Mouse (Mus musculus) B cell, adult 2 months (primary cell): ENCODE measurements around the gene Casc1.
A peak's percentile ranks its signal among the peaks of the same experiment; 100 is the strongest.

ENCODE experiments used
- DNase-seq, 2 experiments: peaks; one replicate each; pipeline ENCODE4 v3.0.0; 2022

The Casc1 gene

GRCm38 (mm10) chr6:145210816-145211338 lies at the start of gene Casc1, which contains the start of gene Etfrf1:
Casc1 (minus strand) TSS chr6:145211005.
Etfrf1 (plus strand) TSS chr6:145211134.
- DNase-seq, result peak; percentile 98 to 99

- no peak for DNase-seq
These were observed 45.9 kb upstream of the Casc1 start for GRCm38 (mm10) chr6:145256701-145257073.

GRCm38 (mm10) chr6:145255952-145256700 lies 45.3 kb upstream of the Casc1 start:
- DNase-seq, result no peak

- no peak for DNase-seq
These were observed 40.0 kb upstream of the Casc1 start for GRCm38 (mm10) chr6:145250820-145251219.

- peak; percentile 93 to 95 for DNase-seq
These were observed 39.5 kb upstream of the Casc1 start, which contains the start of gene Kras for GRCm38 (mm10) chr6:145250185-145250791. Kras (minus strand) TSS chr6:145250239.

GRCm38 (mm10) chr6:145249291-145250184 lies 38.7 kb upstream of the Casc1 start:
- peak; percentile 83 for DNase-seq

GRCm38 (mm10) chr6:145247886-145248285 lies 37.1 kb upstream of the Casc1 start:
- DNase-seq, result no peak

- DNase-seq, result no peak
These were observed 36.0 kb upstream of the Casc1 start for GRCm38 (mm10) chr6:145246841-145247240.

- DNase-seq, result no peak
These were observed 31.7 kb upstream of the Casc1 start for GRCm38 (mm10) chr6:145242521-145242920.

- no peak for DNase-seq
These were observed 29.5 kb upstream of the Casc1 start for GRCm38 (mm10) chr6:145240285-145240684.

- DNase-seq, result no peak
These were observed 26.3 kb upstream of the Casc1 start for GRCm38 (mm10) chr6:145237148-145237547.

- no peak for DNase-seq
These were observed 24.6 kb upstream of the Casc1 start for GRCm38 (mm10) chr6:145235367-145235766.

GRCm38 (mm10) chr6:145234391-145234790 lies 23.6 kb upstream of the Casc1 start:
- no peak for DNase-seq

GRCm38 (mm10) chr6:145226296-145226695 lies 15.5 kb upstream of the Casc1 start:
- peak in 1 of 2 experiments; percentile 30 for DNase-seq

- DNase-seq, result no peak
These were observed 13.4 kb upstream of the Casc1 start for GRCm38 (mm10) chr6:145224246-145224645.

- DNase-seq, result no peak
These were observed 5.0 kb upstream of the Casc1 start for GRCm38 (mm10) chr6:145215826-145216225.

- DNase-seq, result no peak
These were observed 3.1 kb upstream of the Casc1 start for GRCm38 (mm10) chr6:145213916-145214315.

- DNase-seq, result peak in 1 of 2 experiments; percentile 19
These were observed 836 bp upstream of the Casc1 start for GRCm38 (mm10) chr6:145211376-145212305.

- no peak for DNase-seq
These were observed 637 bp downstream of the Casc1 start for GRCm38 (mm10) chr6:145210056-145210680.

- no peak for DNase-seq
These were observed 5.7 kb downstream of the Casc1 start for GRCm38 (mm10) chr6:145205142-145205541.

- no peak for DNase-seq
These were observed 6.4 kb downstream of the Casc1 start for GRCm38 (mm10) chr6:145204440-145204839.
